Mouse (Mus musculus): Measurements from ENCODE around the gene Psmf1. TPM values are rescaled to one million over a fixed set of nuclear protein-coding genes. Genes with fewer than 3 reads are reported as not detected.

The Psmf1 gene
- total RNA-seq, 2 experiments from 2014 or later = 38.5 to 42.3 TPM

DNA sequence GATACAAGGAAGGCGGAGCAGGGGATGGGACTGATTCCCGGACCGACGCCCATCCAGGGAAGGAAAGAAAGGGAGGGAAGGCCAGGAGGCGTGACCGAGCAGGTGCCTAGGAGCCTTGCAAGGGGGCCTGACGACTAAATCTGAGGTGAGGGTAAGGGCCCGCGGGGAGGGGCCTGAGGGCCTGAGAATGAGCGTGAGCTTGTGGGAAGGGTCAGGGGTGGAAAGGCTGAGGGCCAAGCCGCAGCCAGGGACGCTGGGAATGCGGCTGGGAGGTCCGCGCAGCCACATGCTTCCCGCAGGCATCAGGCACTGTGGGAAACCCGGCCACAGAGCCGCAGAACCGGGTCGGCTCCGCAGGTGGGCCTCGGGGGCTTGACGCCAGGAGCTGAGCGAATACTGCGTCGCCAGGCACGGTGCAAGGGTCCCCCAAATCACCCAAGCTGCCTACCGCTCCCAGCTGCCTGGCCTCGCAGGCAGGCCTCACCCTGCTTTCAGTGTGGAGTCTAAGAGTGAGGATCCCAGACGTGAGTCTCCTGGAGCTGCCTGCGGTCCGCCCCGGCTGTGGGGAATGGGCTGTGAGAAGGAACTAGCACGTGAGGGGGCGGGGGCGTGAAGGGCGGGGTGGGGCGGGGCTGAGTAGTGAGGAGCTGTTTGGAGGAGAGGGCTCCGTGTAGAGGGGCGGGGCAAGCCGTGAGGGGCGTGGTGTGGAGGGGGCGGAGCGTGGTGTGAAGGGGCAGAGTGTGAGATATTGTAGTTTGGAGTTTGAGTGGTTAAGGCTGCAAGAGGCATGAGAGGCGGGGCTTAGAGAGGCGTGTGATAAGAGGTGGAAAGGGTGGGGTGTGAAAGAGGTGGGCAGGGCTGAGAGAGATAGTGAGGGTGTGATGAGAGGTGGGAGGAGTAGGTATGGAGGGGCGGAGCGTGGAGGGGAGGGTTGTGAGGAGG, 73.7 kb downstream of the Psmf1 start:
- DNase-seq (ENCODE audit: extremely low spot score in 1 of 2, low spot score in 2 of 2) = no peak
- no peak overlapping the region for H3K27ac ChIP-seq
- intact Hi-C loops (cut with DNase I) = no loop called here
- peak overlapping the region; percentile 26 for H3K4me3 ChIP-seq
- no peak for TF ChIP-seq CTCF (IDR thresholded peaks at IDR 0.05)

DNA sequence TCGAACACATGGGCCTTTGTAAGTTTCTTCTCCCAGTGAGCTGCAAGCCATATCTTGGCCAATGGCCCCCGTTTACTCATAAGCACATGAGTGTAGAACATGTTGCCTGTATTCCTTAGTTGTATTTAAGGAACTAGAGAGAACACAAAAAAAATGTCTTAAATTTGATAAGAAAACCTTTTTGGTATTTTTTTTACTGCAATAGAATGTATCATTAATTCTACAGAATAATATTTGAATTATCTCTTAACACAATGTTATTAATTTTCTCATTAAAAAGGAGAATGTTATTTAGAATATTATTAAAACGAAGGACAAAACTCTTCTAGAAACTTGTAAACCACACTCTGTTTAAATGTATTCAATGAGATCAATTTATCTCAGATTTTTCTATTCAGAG, 75.6 kb downstream of the Psmf1 start, which contains the start of gene Rad21l:
Rad21l (minus strand) TSS at position 101 of the 400 bp plus-strand sequence.
- intact Hi-C loops (cut with DNase I) = no loop called here
- TF ChIP-seq CTCF (IDR thresholded peaks at IDR 0.05) = no peak
- no peak for DNase-seq (ENCODE audit: extremely low spot score in 1 of 2, low spot score in 2 of 2)
- no peak within 1 kb of the TSS for H3K4me3 ChIP-seq
- H3K27ac ChIP-seq = no peak within 1 kb of the TSS

Other genes starting within 250 kb of the Psmf1 start
- gene Fkbp1a, start 201.7 kb downstream of the Psmf1 start, total RNA-seq (2021) = 100 to 1,000 TPM; 702 to 722 TPM
- 1 to 10 TPM; 1.6 to 3.0 TPM for gene Sdcbp2, start 171.6 kb downstream of the Psmf1 start, total RNA-seq (2021)
- gene Snph, start 111.6 kb downstream of the Psmf1 start, total RNA-seq (2021) = 100 to 1,000 TPM; 328 to 329 TPM
- 1 to 10 TPM in 1 of 2 experiments, under 1 TPM in 1; 0.75 to 1.2 TPM for gene Rad21l, start 75.7 kb downstream of the Psmf1 start, total RNA-seq (2021)
- 10 to 100 TPM in 1 of 2 experiments, 1 to 10 TPM in 1; 8.6 to 11.1 TPM for gene Tmem74b, start 42.2 kb downstream of the Psmf1 start, total RNA-seq (2021)
- gene Rspo4, start 98.7 kb upstream of the Psmf1 start, total RNA-seq (2021) = not detected
- not detected for gene Angpt4, start 167.0 kb upstream of the Psmf1 start, total RNA-seq (2021)
- gene Fam110a, start 236.0 kb upstream of the Psmf1 start, total RNA-seq (2021) = 1 to 10 TPM; 6.6 to 6.7 TPM

Data from left cerebral cortex, adult 2 months (tissue).